Mouse (Mus musculus): ENCODE measurements around the gene Pgm5. TPM values are rescaled to one million over a fixed set of nuclear protein-coding genes. Genes with fewer than 3 reads are reported as not detected.

Gene Pgm5
- polyA plus RNA-seq, 1 experiment from 2014 or later = 6.5 TPM

DNA sequence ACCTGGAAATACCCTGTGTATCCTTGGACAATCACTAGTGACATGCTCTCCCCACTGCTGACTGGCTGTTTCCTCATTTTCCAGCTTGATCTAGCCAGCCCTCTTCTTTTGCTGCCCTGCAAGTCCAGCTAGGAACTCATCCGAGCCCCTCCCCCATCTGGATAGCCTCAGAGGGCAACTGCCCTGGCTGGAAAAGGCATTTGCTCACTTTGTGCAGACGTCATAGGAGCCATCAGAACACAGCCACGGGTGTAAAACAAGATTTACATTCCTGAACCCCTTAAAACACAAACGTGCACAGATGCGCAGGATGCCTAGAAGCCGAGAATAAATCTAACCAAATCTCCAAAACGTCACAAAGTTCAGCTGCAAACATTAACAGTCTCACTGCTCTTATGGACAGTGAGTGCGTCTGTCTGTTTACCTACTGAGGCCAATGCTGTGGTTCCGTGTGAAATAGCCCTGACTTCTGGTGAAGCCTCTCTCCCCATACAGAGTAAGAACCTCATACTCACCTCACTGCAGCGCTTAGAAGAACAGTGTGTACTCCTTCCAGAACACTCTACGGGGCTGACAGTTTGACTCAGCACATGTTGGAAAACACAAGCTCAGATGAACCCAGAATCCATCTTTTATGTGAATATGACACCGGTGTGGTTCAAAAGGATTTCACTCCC is 99.0 kb downstream of the Pgm5 start:
- Histone ChIP-seq H3K9me3 (replicated peaks) (no peaks in the 10 kb centered on the region), H3K27ac (replicated peaks) (no peak overlapping the region), H3K4me2 (replicated peaks) (no peak overlapping the region), H3K9ac (no peak overlapping the region), H3K4me1 (peaks cover 5% of the 10 kb centered on the region), H3K27me3 (no peaks in the 10 kb centered on the region), H3K4me3 (replicated peaks) (no peak overlapping the region), H3K36me3 (no peaks in the 10 kb centered on the region)
- no peak for ATAC-seq (ENCODE audit: insufficient number of reproducible peaks, low FRiP score, low TSS enrichment, low read depth)
- WGBS = 54% methylated on average over 12 of the region's 12 CpGs

- Histone ChIP-seq H3K36me3 (no peaks in the 10 kb centered on the region), H3K4me2 (replicated peaks) (no peak overlapping the region), H3K4me1 (peaks cover 14% of the 10 kb centered on the region; the same call in 1 of the 2 replicates), H3K9me3 (replicated peaks) (no peaks in the 10 kb centered on the region), H3K4me3 (replicated peaks) (no peak overlapping the region), H3K27me3 (no peaks in the 10 kb centered on the region), H3K9ac (no peak overlapping the region), H3K27ac (replicated peaks) (no peak overlapping the region)
- no peak for ATAC-seq (ENCODE audit: insufficient number of reproducible peaks, low FRiP score, low TSS enrichment, low read depth)
- WGBS = 68% methylated on average over 4 of the region's 4 CpGs
Measured at GRCm38 (mm10) chr19:24756627-24757026, 105.0 kb downstream of the Pgm5 start.

DNA sequence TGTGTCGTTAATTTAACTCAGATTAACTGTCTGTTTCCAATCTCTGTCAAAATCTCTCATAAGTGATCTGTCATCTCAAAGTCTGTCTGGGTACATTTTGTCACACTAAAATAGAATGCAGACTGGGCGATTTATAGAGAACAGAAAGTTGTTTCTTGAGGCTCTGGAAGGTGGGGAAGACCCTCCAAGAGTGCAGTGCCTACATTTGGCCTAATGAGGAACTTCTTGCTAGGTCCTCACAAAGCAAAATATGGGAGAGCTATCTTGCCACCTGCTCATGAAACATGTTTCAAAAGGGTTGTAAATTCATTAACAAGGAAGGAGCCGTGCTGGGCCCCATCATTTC is 107.2 kb downstream of the Pgm5 start:
- WGBS = 48% methylated on average over 3 of the region's 3 CpGs
- no peaks in the 10 kb centered on the region for H3K36me3 ChIP-seq
- H3K27me3 ChIP-seq = no peaks in the 10 kb centered on the region
- no peaks in the 10 kb centered on the region for H3K9me3 ChIP-seq (replicated peaks)
- ATAC-seq (ENCODE audit: insufficient number of reproducible peaks, low FRiP score, low TSS enrichment, low read depth) = no peak
- no peak overlapping the region for H3K9ac ChIP-seq
- H3K4me1 ChIP-seq = peaks cover 14% of the 10 kb centered on the region; the same call in 1 of the 2 replicates
- H3K4me2 ChIP-seq (replicated peaks) = no peak overlapping the region
- H3K27ac ChIP-seq (replicated peaks) = 0 out of 2 replicates have a peak overlapping the region, but pooled peaks have one; percentile 40
- H3K4me3 ChIP-seq (replicated peaks) = no peak overlapping the region

DNA sequence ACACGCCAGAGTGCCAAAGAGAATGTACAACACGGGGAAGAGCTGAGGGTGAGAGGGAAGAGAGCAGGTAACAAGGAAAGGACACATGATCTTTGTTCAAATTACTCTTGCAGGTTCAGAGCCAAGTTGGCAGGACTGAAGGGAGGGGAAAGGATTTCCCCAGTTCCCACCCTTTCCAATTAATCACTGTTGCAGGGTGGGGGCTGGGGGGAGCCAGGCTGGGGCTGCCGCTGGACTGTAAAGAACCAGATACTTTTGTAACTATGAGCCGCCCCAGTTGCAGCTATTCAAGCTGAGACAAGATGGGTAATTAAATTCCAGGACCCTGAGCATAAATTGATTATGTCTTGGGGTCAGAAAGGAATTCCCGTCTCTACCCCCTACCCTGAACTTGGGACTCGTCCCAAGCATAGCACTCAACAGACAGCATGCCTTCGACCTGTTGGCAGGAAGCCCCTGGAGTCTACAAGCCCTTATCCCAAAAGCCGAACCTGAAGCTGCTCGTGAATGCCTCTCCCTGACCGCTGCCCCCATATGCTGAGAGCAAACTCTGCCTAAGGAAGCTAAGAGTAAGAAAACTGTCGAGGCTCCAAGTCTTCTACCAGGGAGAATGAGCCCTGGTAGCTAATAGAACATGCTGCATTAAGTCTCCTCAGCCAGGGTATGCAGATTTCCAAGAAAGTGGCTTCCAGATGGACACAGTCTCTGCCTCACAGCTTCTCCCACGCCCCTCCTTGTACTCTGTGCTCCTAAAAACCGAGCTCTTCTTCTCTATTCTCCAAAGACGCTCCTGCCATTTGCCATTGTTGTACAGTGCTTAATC is 107.8 kb downstream of the Pgm5 start:
- no peak overlapping the region for H3K4me2 ChIP-seq (replicated peaks)
- H3K27ac ChIP-seq (replicated peaks) = peak overlapping the region; percentile 40
- H3K36me3 ChIP-seq = no peaks in the 10 kb centered on the region
- H3K4me3 ChIP-seq (replicated peaks) = no peak overlapping the region
- no peaks in the 10 kb centered on the region for H3K27me3 ChIP-seq
- H3K9me3 ChIP-seq (replicated peaks) = no peaks in the 10 kb centered on the region
- no peak overlapping the region for H3K9ac ChIP-seq
- ATAC-seq (ENCODE audit: insufficient number of reproducible peaks, low FRiP score, low TSS enrichment, low read depth) = 0 out of 2 replicates have a peak, but pooled peaks have one; percentile 24
- H3K4me1 ChIP-seq = peaks cover 14% of the 10 kb centered on the region; the same call in 1 of the 2 replicates
- 34% methylated on average over 14 of the region's 14 CpGs for WGBS

DNA sequence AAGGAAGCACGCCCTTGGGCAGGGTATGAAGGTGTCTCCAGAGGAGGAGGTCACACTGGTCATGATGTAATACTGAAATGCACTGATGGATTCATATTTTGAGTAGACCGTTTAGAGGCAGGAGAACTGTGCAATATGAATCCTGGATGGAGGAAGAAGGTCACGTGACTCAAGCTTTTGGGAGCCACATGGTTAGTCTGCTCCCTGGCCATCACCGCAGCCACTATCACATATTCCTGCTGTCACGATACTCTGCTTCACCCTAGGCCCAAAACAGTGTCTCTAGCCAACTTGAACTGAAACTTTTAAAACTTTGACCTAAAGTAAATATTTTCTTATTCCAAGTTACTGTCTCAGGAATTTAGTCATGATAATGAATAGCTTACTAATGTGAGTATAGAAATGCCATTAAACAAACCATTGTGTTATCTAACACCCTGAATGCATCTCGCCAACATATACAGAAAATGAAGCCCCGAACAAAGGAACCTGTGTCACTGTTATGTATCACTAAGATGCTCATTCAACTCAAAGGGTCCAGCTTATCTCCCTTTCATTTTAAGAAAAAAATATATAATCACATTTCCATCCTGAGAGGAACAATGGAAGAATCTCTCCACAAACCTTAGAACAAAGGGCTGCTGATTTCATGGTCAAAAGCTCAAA is 108.6 kb downstream of the Pgm5 start:
- ATAC-seq (ENCODE audit: insufficient number of reproducible peaks, low FRiP score, low TSS enrichment, low read depth) = no peak
- Histone ChIP-seq H3K4me1 (peaks cover 14% of the 10 kb centered on the region; the same call in 1 of the 2 replicates), H3K27me3 (no peaks in the 10 kb centered on the region)

DNA sequence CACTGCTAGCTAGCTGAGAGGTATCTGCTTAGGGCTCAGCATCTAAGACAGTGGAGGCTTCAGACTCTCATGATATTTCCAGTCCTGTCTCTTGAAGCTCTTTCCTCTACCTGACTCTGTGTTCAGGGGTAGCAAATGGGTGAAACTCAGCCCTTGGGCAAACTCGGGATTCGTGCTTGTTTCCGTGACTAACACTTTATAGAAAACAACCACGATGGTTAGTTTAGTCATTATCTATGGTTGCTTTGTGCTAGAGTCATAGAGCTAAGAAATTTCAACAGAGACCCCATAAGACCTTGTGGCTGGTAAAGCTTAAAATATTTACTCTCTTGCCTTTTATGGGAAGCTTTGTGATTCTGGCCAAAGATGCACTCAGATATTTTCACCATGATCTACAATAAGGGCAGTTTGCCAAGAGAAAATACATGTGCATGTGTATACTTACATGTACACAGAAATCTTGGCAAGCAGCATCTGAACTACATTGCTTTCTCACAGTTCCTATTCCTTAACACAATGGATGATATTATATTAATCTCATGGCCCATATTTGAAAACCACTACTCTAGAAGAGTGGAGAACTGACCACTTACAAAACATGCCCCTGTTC is 115.3 kb downstream of the Pgm5 start:
- Histone ChIP-seq H3K27ac (replicated peaks) (no peak overlapping the region), H3K9me3 (replicated peaks) (no peaks in the 10 kb centered on the region)
- 47% methylated on average over 4 of the region's 4 CpGs for WGBS

More for the DNA sequence above, 108.6 kb downstream of the Pgm5 start:
- Histone ChIP-seq H3K4me2 (replicated peaks) (no peak overlapping the region), H3K4me3 (replicated peaks) (no peak overlapping the region), H3K9me3 (replicated peaks) (no peaks in the 10 kb centered on the region), H3K27ac (replicated peaks) (no peak overlapping the region), H3K9ac (no peak overlapping the region), H3K36me3 (no peaks in the 10 kb centered on the region)
- 87% methylated on average over 7 of the region's 7 CpGs for WGBS

DNA sequence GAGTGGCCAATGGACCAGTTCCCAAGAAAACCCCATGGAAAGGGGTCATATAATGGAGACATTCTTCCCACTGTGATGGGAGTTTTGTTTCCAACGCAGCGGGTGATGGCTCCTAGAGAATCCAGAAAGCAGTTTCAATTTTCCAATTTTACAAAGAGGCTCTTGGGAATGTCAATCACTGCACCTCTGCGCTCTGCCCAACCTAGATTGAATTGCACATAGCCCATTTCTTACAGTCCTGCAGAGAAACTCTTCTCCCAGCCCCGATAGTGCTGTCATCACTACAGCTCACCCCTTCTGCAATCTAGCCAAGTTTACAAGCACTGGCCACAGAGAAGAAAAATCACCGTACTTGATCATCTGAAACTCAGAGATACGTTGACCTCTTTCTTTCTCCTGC is 119.0 kb downstream of the Pgm5 start:
- Histone ChIP-seq H3K4me1 (peaks cover 5% of the 10 kb centered on the region; the same call in 1 of the 2 replicates), H3K27ac (replicated peaks) (no peak overlapping the region), H3K4me2 (replicated peaks) (no peak overlapping the region), H3K36me3 (no peaks in the 10 kb centered on the region), H3K4me3 (replicated peaks) (no peak overlapping the region), H3K9me3 (replicated peaks) (no peaks in the 10 kb centered on the region), H3K9ac (no peak overlapping the region), H3K27me3 (no peaks in the 10 kb centered on the region)
- WGBS = 80% methylated on average over 6 of the region's 6 CpGs
- no peak for ATAC-seq (ENCODE audit: insufficient number of reproducible peaks, low FRiP score, low TSS enrichment, low read depth)

More for the DNA sequence above, 115.3 kb downstream of the Pgm5 start:
- H3K4me1 ChIP-seq = no peaks in the 10 kb centered on the region
- no peak overlapping the region for H3K9ac ChIP-seq
- no peak overlapping the region for H3K4me2 ChIP-seq (replicated peaks)
- H3K27me3 ChIP-seq = no peaks in the 10 kb centered on the region
- no peaks in the 10 kb centered on the region for H3K36me3 ChIP-seq
- no peak for ATAC-seq (ENCODE audit: insufficient number of reproducible peaks, low FRiP score, low TSS enrichment, low read depth)
- no peak overlapping the region for H3K4me3 ChIP-seq (replicated peaks)

- Histone ChIP-seq H3K36me3 (no peaks in the 10 kb centered on the region), H3K4me2 (replicated peaks) (no peak overlapping the region), H3K4me3 (replicated peaks) (no peak overlapping the region), H3K4me1 (peaks cover 22% of the 10 kb centered on the region), H3K27ac (replicated peaks) (no peak overlapping the region), H3K9me3 (replicated peaks) (no peaks in the 10 kb centered on the region), H3K27me3 (no peaks in the 10 kb centered on the region), H3K9ac (no peak overlapping the region)
- 87% methylated on average over 3 of the region's 3 CpGs for WGBS
- no peak for ATAC-seq (ENCODE audit: insufficient number of reproducible peaks, low FRiP score, low TSS enrichment, low read depth)
Measured at GRCm38 (mm10) chr19:24738786-24739185, 122.9 kb downstream of the Pgm5 start.

- no peaks in the 10 kb centered on the region for H3K9me3 ChIP-seq (replicated peaks)
- H3K27ac ChIP-seq (replicated peaks) = no peak overlapping the region; the same call in 1 of the 2 replicates
- H3K4me3 ChIP-seq (replicated peaks) = no peak overlapping the region
- H3K9ac ChIP-seq = no peak overlapping the region
- no peak for ATAC-seq (ENCODE audit: insufficient number of reproducible peaks, low FRiP score, low TSS enrichment, low read depth)
- no peaks in the 10 kb centered on the region for H3K27me3 ChIP-seq
- H3K36me3 ChIP-seq = no peaks in the 10 kb centered on the region
- H3K4me2 ChIP-seq (replicated peaks) = no peak overlapping the region
- WGBS = 86% methylated on average over 5 of the region's 5 CpGs
- H3K4me1 ChIP-seq = peaks cover 22% of the 10 kb centered on the region
Measured at GRCm38 (mm10) chr19:24738026-24738425, 123.6 kb downstream of the Pgm5 start.

GRCm38 (mm10) chr19:24735484-24736128 is 126.0 kb downstream of the Pgm5 start:
- H3K36me3 ChIP-seq = no peaks in the 10 kb centered on the region
- H3K4me1 ChIP-seq = peaks cover 27% of the 10 kb centered on the region
- H3K4me2 ChIP-seq (replicated peaks) = no peak overlapping the region
- 37% methylated on average over 6 of the region's 6 CpGs for WGBS
- no peak overlapping the region for H3K4me3 ChIP-seq (replicated peaks)
- H3K27ac ChIP-seq (replicated peaks) = 0 out of 2 replicates have a peak overlapping the region, but pooled peaks have one; percentile 22
- no peak overlapping the region for H3K9ac ChIP-seq
- H3K9me3 ChIP-seq (replicated peaks) = no peaks in the 10 kb centered on the region
- no peaks in the 10 kb centered on the region for H3K27me3 ChIP-seq
- no peak for ATAC-seq (ENCODE audit: insufficient number of reproducible peaks, low FRiP score, low TSS enrichment, low read depth)
